Mouse (Mus musculus) ovary, adult 18-20 months (tissue): Measurements from ENCODE around the gene Ska2.

Source experiments
- DNase-seq: peaks from one replicate; pipeline ENCODE4 v3.0.0; 2022; ENCODE audit warnings: low spot score, mixed read lengths

Ska2 gene

DNA sequence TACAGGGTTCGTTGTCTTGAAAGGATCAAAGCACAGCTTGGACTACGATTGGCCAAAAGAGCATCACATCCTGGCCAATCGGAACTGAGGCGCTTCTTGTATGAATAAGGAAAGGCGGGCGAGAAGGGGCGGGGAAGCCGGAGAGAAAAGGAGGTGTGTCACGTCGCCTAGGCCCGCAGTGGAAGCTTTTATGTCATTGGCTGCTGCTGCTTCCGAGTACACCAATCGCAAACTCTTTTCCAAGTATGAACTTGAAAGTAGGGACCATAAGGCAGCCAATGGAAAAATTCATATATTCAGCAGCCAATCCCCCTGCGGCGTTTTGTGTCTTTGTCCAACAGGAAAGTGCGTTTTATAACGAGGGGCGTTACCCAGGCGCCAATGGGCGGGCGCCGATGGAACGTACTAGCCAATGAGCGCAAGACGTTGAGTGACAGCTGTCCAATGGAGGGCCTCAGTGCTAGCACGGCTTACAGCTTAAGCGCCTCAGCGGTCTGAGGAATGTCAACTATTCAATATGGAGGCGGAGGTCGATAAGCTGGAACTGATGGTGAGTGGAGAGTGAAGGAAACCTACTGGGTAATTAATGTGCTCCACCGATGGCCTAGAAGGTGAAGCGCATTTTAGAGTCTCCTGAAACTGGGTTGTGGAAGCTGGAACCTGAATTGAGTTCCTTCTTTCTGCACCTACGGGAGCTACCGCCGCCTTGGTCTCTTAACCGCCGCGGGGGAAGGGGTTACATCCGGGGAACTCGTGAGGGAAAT is at the start of gene Ska2:
Gene Ska2, plus strand, starts transcription at position 480 of the 764 bp plus-strand sequence.
- DNase-seq, result peak; percentile 98

DNA sequence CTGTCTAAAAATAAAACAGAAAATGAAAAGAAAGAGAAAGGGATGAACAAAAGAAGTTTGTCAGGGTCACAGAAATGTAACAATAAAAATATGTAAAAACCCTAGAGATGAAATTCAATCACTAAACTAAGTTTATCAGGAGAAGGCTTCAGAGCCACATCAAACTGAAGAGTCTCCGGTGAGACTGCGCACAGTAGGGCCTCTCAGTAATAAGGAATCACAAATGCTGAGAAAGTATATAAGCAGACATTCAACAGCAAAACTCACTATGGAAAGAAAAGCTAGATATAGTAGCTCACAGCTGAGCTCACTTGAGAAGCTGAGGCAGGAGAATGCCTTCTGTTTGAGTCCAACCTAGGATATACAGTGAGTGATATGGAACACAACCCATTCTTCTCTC is 48.6 kb upstream of the Ska2 start:
- no peak for DNase-seq

DNA sequence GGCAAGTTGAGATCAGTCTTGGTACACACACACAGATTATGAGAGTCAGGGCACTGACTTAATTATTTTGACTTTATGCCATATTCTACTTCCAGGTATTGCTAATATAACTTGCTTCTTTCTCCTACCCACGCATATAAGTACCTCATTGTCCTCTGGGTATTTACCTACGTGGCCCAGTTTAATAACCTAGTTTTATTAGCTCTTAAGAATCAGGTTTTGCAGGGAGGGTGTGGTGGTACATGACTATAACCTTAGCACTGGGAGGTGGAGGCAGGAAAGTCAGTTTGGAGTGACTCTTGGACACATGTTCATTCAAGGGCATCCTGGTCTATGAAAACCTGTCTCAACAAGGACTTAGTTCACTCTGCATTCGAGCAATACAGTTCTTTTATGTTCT is 46.9 kb upstream of the Ska2 start:
- DNase-seq, result no peak

DNA sequence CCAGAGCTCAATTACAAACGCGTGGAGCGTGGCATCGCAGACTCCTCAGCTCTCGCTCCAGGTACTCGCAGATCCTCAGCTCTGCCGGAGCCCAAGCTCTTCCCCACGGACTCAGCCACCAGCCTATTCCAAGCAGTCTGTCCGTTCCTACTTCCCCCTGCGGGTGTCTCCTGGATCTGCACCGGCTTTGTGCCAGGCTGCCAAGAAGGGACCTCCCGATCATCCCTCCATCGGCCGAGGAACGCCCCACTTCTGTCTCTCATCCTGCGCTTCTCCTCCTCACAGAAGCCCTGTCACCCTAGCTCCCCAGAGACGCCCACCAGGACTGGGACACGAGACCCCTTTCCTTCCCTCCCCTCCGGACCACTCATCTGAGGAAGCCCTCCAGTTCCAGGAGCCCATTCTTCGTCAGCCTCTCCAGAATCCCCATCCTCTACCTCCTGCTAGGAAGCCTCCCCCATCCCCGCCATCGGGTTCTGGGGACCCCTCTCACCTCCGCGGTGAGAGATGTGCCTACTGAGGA is 35.6 kb upstream of the Ska2 start:
- peak; percentile 54 for DNase-seq

DNA sequence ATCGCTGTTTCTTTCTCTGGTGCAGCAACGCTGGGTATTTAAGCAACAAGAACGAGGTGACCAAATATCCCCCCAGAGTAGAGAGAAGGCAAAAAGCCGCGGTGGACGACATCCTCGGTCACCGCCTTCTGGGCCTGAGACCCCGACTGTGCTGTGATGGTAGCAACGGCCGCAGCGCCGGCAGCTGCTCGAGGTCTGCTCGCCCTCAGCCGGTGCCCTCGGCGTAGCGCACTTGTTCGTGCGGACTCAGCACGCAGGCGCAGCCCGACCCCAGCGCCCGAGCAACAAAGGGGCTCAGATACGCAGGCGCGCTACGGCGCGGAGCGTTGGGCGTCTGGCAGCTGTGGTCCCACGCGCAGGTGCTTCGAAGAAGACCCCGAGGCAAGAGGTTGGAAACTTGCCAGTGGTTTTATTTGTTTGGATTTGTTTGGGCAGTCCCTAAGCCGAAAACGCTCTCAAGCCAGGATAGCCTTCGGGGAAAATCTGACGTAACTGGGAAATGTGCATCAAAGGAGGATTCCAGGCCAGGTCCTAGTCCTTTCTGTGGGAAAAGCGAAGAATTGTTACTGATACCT is 35.1 kb upstream of the Ska2 start, which contains the start of gene Gdpd1:
Gene Gdpd1, minus strand, starts transcription at position 197 of the 575 bp plus-strand sequence.
- DNase-seq, result peak; percentile 84

DNA sequence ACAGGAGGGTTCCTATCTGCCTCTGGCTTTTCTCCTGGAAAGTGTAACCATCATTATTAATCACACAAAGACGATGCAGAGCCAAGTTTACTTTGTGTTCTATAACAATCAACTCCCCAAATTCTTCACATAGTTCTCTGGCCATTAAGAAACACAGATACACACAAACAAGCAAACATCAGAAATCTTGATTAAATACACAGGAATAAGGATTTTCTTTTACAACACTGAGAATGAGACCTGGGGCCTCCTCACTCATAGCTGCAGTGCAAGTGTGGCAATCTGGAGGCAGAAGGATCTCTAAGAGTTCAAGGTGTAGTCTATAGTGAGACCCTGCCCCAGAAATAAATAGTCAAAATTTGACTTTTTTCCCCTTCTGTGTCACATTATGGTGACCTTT is 25.3 kb upstream of the Ska2 start:
- DNase-seq, result no peak

DNA sequence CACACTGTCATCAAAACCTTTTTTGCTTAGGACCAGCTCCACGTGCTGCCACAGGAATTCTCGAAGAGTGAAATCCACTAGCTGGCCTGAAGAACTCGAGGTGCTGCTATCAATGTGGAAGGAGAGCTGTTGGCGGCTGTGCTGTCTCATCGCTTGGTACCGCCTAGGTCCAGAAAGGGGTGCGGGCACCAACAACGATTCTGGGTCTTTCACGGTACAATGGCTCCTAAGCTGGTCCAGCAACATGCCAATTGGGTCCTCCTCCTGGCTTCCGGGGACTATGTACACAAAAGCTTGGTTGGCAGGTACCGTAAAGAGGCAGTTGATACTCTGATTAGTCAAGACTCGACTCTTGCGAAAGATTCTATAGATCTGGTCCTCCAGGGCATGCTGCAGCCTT is 23.6 kb upstream of the Ska2 start:
- DNase-seq, result no peak

DNA sequence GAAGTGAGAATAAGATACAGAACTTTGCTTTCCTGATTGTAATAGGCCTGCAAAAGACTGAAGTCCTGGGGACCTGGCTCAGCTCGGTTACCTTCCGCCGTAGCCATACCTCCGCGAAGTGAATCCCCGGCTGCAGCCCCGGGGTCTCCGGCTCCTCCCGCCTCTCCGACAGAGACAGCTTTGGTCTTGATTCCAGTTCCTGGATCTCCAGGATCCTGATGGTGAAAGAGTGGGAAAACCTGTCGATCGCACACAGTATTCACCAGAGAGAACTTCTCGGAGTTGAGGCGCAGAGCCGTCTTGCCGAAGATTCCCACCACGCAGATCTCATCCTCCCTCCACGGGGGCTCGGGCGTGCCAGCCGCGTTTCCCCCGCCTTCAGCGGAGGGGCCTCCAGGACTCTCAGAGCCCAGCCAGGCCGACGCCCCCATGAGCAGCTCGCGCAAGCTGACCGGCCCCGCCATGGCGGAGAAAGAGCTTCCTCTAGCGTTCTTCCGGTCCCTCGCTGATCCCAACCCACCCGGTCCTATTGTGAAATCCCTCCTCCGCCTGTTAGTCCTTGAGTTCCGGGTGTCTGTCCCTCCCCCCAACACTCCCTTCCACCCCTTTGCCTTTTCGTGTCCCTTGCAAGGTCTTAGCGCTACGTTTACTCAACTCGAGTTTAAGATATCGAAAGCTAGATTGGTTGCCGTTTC is 22.6 kb upstream of the Ska2 start, which contains the start of gene Smg8:
Gene Smg8, minus strand, starts transcription at position 485 of the 695 bp plus-strand sequence.
- peak; percentile 71 for DNase-seq

DNA sequence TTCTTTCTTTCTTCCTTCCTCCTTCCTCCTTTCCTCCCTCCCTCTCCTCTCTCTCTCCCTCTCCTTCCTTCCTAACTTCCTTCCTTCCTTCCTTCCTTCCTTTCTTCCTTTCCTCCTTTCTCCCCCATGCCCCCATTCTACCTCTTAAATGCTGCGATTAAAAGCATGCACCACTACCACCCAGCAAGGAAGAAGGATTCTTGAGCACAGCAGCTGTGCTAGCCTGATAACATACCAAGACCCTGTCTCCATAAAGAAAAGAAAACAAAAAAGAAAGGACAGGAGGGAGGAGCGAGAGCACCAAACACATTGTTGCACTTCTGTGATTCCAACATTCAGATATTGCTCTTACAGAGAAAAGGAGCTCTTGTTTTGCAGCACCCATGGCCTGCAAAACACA is 21.9 kb upstream of the Ska2 start:
- DNase-seq, result no peak

DNA sequence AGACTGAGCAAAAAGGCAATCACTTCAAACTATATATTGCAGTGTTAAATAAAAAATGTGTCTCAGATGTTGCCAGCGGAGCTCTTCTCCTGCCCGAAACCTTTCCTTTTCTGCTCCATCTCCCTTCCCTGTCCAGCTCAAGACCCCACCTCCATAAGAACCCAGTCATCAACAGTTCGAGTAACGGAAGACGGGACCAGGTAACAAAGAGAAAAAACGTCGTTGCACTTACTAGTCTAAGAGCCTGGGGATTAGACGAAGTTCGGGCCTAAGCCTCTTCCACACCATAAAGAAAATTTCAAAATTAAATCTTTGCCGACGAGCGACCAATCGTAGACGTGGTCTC is 652 bp upstream of the Ska2 start, which contains the start of gene Prr11:
Gene Prr11, minus strand, starts transcription at position 300 of the 346 bp plus-strand sequence.
- DNase-seq, result no peak

DNA sequence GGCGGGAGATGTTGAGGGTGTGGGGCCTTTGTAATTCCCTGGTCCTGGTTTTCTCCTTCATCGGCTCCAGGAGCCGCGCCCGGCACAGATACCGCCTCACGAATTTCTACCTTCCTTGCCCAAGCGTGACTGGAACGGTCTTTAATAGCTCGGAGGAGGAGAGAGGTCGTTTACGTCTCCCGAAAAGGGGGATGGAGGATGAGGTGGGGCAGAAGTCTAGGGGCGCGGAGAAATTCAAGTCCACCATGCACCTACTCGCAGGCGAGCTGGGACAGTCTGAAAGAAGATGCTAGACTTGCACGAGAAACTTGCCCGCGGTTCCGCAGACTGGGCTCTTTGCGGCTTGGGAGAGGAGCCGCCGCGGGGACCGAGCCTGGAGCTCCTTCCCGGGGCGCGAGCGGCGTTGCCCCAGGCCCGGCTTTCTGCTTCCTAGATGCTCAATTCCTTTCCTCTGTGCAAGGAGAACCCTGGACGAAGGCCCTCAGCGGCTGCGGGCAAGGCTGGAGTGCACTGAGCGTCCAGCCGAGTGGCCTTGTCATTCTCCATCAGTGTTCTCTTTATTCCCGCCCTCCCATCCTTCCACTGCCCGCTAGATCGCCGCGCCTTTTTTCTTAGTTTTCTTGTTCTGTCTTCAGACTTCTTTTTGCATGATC is 611 bp downstream of the Ska2 start:
- no peak for DNase-seq

DNA sequence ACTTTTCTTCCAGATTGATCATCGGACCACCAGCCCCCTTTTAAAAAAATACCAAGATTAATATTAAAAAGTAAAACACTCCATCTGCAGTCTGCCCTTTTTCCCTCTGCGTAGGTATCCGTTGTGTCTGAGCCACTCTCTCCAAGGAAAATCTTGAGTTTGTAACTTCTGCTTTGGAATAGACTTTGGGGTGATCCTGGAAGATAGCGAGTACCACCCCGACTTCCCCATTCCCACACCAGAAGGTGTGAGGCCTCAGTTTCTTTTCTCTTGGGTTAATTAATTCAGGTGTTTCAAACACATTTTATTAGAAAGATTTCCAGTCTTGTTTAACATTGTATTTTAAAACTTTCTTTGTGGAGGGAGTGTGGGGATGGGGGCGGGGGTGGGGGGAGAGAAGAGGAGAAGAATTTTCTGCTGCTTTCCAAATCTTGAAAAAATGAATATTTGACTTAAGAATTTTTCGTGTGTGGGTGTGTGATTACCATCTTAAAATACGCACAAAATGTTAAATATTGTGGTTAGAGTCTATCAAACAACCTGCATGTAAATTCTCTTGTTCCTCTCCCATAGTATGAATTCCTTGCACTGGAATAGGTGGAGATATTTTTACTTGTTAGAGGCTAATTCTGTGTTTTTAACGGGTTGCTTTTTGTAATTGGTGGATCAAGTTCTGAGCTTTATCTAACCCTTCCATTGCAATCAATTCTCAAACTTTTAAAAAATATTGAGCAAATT is 1.3 kb downstream of the Ska2 start:
- DNase-seq, result no peak

DNA sequence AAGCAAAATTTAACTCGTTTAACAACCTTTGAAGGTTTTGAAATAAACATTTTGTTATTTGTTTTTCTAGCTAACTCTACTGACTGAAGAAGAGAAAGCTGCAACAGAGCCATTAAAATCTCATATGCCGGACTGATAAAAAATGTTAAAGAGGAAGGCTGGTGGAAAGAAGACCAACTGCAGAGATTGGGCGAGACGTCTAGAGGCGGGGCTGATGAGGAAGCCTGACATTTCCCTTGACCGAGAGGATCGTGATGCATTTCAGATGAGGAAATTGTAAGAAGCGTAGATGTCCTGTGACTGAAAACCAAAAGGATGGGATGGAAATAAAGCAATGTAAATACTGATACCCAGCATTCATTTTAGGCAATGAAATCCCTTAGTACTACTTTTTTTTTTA is 12.8 kb downstream of the Ska2 start:
- no peak for DNase-seq

DNA sequence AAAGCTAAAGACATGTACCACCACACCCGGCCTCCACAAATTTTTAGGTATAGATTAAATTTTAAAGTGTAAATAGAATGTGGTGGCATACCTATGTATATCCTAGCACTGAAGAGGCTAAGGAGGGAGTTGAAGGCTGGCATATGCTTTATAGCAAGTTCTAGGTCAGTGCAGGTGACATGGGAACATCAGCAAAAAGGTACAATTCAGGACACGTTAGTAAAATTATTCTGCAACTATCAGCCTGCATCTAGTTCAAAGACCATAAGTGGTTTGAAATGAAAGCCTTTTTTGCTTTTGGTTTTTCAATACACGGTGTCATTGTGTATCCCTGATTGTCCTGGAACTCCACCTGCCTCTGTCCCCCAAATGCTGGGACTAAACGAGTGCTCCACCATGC is 16.5 kb downstream of the Ska2 start:
- no peak for DNase-seq

DNA sequence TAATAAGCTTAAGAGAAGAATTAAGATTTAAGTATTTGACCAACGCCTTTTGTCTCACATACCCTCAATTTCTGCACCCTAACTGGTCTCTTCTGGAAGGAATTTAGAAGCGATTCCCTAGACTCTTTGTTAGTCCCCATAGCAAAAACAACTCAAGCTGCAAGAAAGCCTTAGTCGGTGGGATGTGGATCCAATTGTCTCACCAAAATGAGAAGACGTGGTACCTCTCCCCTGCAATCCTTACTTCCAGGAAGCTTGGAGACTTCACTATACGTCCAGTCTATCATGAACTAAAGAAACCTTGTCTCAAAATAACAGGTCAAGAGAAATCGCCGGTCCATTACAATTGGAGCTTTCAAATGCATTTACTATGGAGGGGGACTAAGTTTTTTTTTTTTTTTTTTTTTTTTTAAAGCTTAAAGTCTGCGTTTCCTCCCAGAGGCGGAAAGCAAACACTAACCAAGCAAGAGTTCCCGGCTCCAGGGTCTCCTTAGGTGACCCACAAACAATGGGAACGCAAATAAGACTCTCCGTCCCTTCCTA is 17.3 kb downstream of the Ska2 start:
- DNase-seq, result no peak

DNA sequence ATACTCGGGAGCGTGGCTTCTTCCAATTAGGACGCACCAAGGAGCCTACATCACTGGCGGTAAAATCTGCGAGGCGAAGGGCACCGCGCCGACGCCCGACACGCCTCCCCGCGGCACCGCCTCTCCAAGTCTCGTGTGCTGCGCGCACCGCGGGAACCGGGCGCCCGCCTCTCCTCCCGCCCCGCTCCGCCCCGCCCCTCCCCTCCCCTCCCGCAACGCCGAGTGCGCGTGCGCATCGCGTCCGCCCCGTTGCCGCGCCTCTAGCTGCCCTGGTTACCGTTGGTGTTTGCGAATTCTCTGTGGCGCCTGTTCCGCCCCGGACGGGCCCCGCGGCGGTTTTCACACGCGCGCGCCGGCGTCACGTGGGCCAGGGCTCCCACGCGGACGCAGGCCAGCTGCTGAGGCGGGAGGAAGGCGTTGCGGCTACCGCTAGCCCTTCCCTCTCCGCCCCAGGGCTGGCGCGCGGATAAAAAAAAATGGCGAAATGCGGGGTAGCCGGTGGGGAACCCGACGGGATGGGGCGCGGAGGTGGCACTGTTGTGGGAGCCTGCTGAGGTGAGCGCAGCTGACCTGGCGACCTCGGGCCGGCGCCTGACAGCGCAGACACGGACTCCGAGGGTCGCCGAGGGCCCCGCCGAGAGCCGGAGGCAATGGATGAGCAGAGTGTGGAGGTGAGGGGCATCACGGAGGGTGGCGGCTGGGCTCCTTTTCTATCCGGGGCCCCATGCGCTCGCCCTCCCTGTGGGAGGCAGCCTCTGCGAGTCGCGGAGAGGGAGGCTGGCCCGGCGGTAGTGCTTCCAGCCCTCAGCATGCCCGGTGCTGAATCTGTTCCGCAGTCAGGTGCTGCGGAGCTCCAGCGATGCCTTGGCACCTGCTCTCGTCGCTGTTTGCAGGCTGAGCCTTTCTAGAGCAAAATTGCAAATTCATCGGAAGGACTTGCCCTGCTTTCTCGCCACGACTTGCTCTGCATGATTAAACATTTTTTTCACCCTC is 18.1 kb downstream of the Ska2 start, which contains the start of gene Trim37:
Gene Trim37, plus strand, starts transcription at position 254 of the 993 bp plus-strand sequence.
- DNase-seq, result peak; percentile 83

DNA sequence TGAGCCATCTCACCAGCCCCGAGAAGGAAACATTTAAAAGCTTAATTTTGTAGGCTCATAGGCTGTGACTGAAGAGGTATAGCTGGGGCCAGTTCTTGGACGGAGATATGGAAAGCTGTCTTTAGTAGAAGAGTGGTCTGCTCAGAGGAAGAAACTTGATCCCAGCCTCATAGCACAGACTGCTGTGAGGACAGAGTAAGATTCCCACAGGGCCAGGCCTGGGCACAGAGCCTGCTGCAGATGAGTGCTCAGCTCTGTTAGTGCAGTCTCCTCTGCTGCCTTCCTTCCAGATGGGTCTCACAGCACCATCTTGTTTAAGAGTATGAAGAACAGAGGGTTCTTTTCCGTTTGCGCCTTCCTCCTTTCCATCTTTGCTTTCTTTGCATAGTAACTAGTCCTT is 27.2 kb downstream of the Ska2 start:
- no peak for DNase-seq

DNA sequence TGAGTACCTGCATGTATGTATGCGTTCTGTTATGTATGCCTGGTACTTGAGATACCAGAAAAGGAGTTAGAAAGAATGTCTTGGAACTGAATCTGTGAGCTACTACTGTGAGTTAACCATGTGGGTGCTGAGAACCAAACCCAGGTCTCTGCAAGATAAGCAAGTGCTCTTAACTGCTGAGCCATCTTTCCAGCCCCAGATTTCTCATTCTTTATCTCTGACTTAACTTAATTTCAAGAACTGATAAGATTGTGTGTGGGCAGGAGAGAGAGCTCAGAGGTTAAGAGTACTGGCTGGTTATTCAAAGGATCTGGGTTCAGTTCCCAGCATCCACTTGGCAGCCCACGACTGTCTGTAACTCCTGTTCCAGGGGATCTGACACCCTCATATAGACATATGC is 49.0 kb downstream of the Ska2 start:
- no peak for DNase-seq

DNA sequence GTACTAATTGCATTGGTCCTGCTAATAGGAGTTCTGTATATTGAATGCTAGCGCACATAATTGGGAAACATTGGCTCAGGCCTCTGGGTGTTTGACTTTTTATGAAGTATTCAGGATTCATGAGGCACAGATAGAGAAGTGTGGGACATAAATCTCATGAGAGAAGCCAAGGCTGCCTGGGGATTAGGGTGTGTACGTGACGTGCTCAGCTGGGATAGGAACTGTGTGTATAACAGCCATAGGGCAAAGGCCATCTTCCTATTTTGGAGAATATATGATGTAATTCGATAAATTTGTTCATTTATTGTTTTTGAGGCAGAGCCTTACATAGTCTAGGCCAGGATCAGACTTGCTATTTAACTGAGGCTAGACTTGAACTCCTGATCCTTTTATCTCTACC is 53.7 kb downstream of the Ska2 start:
- DNase-seq, result no peak

DNA sequence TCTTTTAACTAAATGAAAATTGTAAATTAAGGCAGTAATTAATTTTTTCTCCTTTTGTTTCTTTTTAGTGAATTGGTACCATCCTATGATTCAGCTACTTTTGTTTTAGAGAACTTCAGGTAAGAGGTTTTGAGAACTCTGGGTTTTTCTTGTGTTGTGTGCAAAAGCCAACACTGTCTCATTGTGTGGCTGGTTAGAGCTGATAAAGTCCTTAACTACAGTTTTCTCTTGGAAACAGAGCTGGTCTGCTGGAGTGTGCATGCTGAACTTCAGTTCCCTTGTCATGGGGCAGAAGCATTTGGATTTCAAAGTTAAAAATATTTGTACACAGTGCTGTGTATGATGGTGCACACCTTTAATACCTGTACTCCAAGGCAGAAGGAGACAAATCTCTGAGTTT is 54.7 kb downstream of the Ska2 start:
- DNase-seq, result no peak
